9 mouse cellular contexts compared by ENCODE assay signal in genomic region chr7:68580650-68581049, GRCm38 (mm10).
A peak's percentile ranks its signal among the peaks of the same experiment; 100 is the strongest.
DNase-seq lines count a peak whose midpoint lies in the region; ATAC-seq and TF ChIP-seq lines count a peak whose summit lies in the region.
"Had no signal": no experiment of that assay in that cellular context is flagged by ENCODE, and none has a peak within 500 bp of the region (broad histone marks: within the 10 kb centered on the region; RNA-seq: fewer than 3 reads in every experiment).

No protein-coding gene starts in this region.

- no peak for TF ChIP-seq POLR2A in cerebellum, adult 2 months (IDR thresholded peaks at IDR 0.05; ENCODE audit: borderline replicate concordance, insufficient read depth, low read length)

- no peaks in the 10 kb centered on the region for H3K4me1 ChIP-seq in liver, embryonic 11.5 days (replicated peaks; ENCODE audit: control insufficient read depth, insufficient read depth, low read length)
- H3K4me1 ChIP-seq in cerebellum, adult 2 months (ENCODE audit: control insufficient read depth, insufficient read depth, low read length), result no peaks in the 10 kb centered on the region
- no peaks in the 10 kb centered on the region for H3K4me1 ChIP-seq in neural tube, embryonic 11.5 days (ENCODE audit: control insufficient read depth, insufficient read depth, low read length)
- H3K4me1 ChIP-seq: liver, embryonic 13.5 days had no signal

- TF ChIP-seq CTCF in Patski (IDR thresholded peaks at IDR 0.05), result peak; percentile 75
- peak; percentile 68; the same call in 1 of the 2 replicates for TF ChIP-seq CTCF in cerebellum, adult 2 months (IDR thresholded peaks at IDR 0.05; ENCODE audit: borderline replicate concordance, insufficient read depth, low read depth, low read length)
- TF ChIP-seq CTCF in gastrocnemius, adult 2 months (IDR thresholded peaks at IDR 0.05), result peak; percentile 88

- POLR2A ChIA-PET in Patski (lab: Charles Lee), result no interaction called here

- WGBS in liver, embryonic 11.5 days, result 34% methylated on average over 4 of the region's 4 CpGs
- WGBS in cerebellum, adult 2 months, result 48% methylated on average over 4 of the region's 4 CpGs
- WGBS in neural tube, embryonic 11.5 days, result 35% methylated on average over 4 of the region's 4 CpGs

- H3K36me3 ChIP-seq in liver, embryonic 11.5 days (ENCODE audit: control insufficient read depth, insufficient read depth, low read length), result no peaks in the 10 kb centered on the region
- H3K36me3 ChIP-seq in neural tube, embryonic 11.5 days (ENCODE audit: control insufficient read depth, insufficient read depth, low read length), result no peaks in the 10 kb centered on the region
- H3K36me3 ChIP-seq: liver, embryonic 13.5 days had no signal

- in situ Hi-C loops in Patski (cut with MboI; ENCODE audit: low pct_unique_long_range_greater_than_20kb), result loop anchor here (5.0 kb wide), 1 partner anchor 242 kb away; no protein-coding TSS in a partner anchor

- intact Hi-C loops in gastrocnemius, adult 2 months (cut with DNase I), result no loop called here

- H3K27ac ChIP-seq in liver, embryonic 11.5 days (ENCODE audit: low read depth, low read length), result no peak overlapping the region
- no peak overlapping the region for H3K27ac ChIP-seq in cerebellum, adult 2 months (ENCODE audit: insufficient read depth, low read length)
- no peak overlapping the region for H3K27ac ChIP-seq in gastrocnemius, adult 2 months
- H3K27ac ChIP-seq in neural tube, embryonic 11.5 days (ENCODE audit: low read depth, low read length), result no peak overlapping the region
- H3K27ac ChIP-seq: liver, embryonic 13.5 days had no signal

- H3K4me3 ChIP-seq in liver, embryonic 11.5 days (ENCODE audit: low read depth, low read length), result no peak overlapping the region
- H3K4me3 ChIP-seq in cerebellum, adult 2 months (replicated peaks; ENCODE audit: insufficient read depth, low read depth, low read length), result no peak overlapping the region
- H3K4me3 ChIP-seq in gastrocnemius, adult 2 months, result no peak overlapping the region
- no peak overlapping the region for H3K4me3 ChIP-seq in neural tube, embryonic 11.5 days (ENCODE audit: low read depth, low read length)
- H3K4me3 ChIP-seq: liver, embryonic 13.5 days had no signal

- ATAC-seq in liver, embryonic 11.5 days (replicated peaks; ENCODE audit: low FRiP score), result no peak
- ATAC-seq in Patski, result no peak
- no peak for ATAC-seq in neural tube, embryonic 11.5 days (ENCODE audit: insufficient read depth, low FRiP score, low TSS enrichment)
- ATAC-seq in inflammation-experienced regulatory T-cells, adult 6 months, result no peak

- H3K9me3 ChIP-seq in liver, embryonic 11.5 days (ENCODE audit: control insufficient read depth, low read length), result no peaks in the 10 kb centered on the region
- H3K9me3 ChIP-seq in neural tube, embryonic 11.5 days (ENCODE audit: control insufficient read depth, low read length), result no peaks in the 10 kb centered on the region
- H3K9me3 ChIP-seq: liver, embryonic 13.5 days had no signal

- H3K4me2 ChIP-seq in liver, embryonic 11.5 days, result no peak overlapping the region
- no peak overlapping the region for H3K4me2 ChIP-seq in neural tube, embryonic 11.5 days (ENCODE audit: low read depth)
- H3K4me2 ChIP-seq: liver, embryonic 13.5 days had no signal

- CTCF ChIA-PET in Patski (lab: Charles Lee), result interaction anchor here (0.9 to 4.3 kb wide), 13 partner anchors 10 to 257 kb away, joined by 3 to 34 read pairs (median 5); no protein-coding TSS in a partner anchor

- no peaks in the 10 kb centered on the region for H3K27me3 ChIP-seq in liver, embryonic 11.5 days (replicated peaks; ENCODE audit: control insufficient read depth, insufficient read depth, low read length)
- H3K27me3 ChIP-seq in Patski, result peaks cover 37% of the 10 kb centered on the region
- no peaks in the 10 kb centered on the region for H3K27me3 ChIP-seq in cerebellum, adult 2 months (ENCODE audit: control insufficient read depth, insufficient read depth, low read length)
- H3K27me3 ChIP-seq in neural tube, embryonic 11.5 days (ENCODE audit: control insufficient read depth, insufficient read depth, low read length), result no peaks in the 10 kb centered on the region
- H3K27me3 ChIP-seq: liver, embryonic 13.5 days had no signal

- H3K9ac ChIP-seq in liver, embryonic 11.5 days (ENCODE audit: low read depth, low read length), result no peak overlapping the region
- no peak overlapping the region for H3K9ac ChIP-seq in neural tube, embryonic 11.5 days (ENCODE audit: low read length)
- H3K9ac ChIP-seq: liver, embryonic 13.5 days had no signal

- DNase-seq in liver (peak; percentile 44), Patski (ENCODE audit: low read depth, low spot score) (no peak)
- no peak for DNase-seq in liver, embryonic 11.5 days (ENCODE audit: low spot score)
- DNase-seq in cerebellum, adult 2 months, result peak; percentile 24 to 50
- peak; percentile 40 for DNase-seq in gastrocnemius, adult 2 months
- peak; percentile 5 to 11 for DNase-seq in layer of hippocampus, postnatal 36 days
- DNase-seq in neural tube, embryonic 11.5 days (ENCODE audit: low spot score), result peak; percentile 60
- DNase-seq: liver, embryonic 13.5 days had no signal

Comparison
In these comparisons a context has a peak if more than half of its experiments do, and no peak if none do; other contexts are left out.
1. DNase-seq: peak in liver (single experiment), cerebellum, adult 2 months (2 of 2), gastrocnemius, adult 2 months (single experiment), layer of hippocampus, postnatal 36 days (2 of 2) and neural tube, embryonic 11.5 days (single experiment); none in liver, embryonic 11.5 days (single experiment) and Patski (single experiment).
2. Peak in every context shown above with its lines, with median percentiles within 50 percentile points of each other: CTCF ChIP-seq.